Mouse (Mus musculus) bone marrow macrophage, adult 2 months (primary cell): ENCODE measurements at regions not wholly inside any gene's neighbourhood (a gene's known extent, or its start where the extent isn't known, plus 50 kb on each side); places are given as distances from the start of the nearest gene placed in this dataset.

ENCODE experiments used
- H3K27ac ChIP-seq: 2 replicates; pipeline ENCODE4 v1.5.1; 2012; ENCODE audit warnings: low read depth, low read length; ENCODE audit not compliant: insufficient read depth
- H3K4me1 ChIP-seq: 2 replicates; pipeline ENCODE4 v1.6.1; 2012; ENCODE audit warnings: low read length; ENCODE audit not compliant: control insufficient read depth, insufficient read depth
- H3K4me3 ChIP-seq: 2 replicates; pipeline ENCODE4 v1.5.1; 2012; ENCODE audit warnings: mild to moderate bottlenecking, low read length, moderate library complexity; ENCODE audit not compliant: insufficient read depth
- CTCF ChIP-seq: IDR thresholded peaks from 2 replicates; pipeline ENCODE4 v1.5.1; 2012; ENCODE audit warnings: low read depth, mild to moderate bottlenecking, low read length, moderate library complexity
- POLR2A ChIP-seq: IDR thresholded peaks from 2 replicates; pipeline ENCODE4 v1.6.1; 2012; ENCODE audit warnings: mild to moderate bottlenecking, low read depth, low read length, borderline replicate concordance

GRCm38 (mm10) chr3:37915673-37916072 is 191.4 kb upstream of the Gm5148 start:
- no peak overlapping the region for H3K4me3 ChIP-seq
- no peak overlapping the region for H3K27ac ChIP-seq
- no peak for TF ChIP-seq CTCF
- TF ChIP-seq POLR2A: no peak

GRCm38 (mm10) chr3:37914136-37914535 is 189.8 kb upstream of the Gm5148 start:
- Histone ChIP-seq H3K27ac (no peak overlapping the region), H3K4me3 (no peak overlapping the region), H3K4me1 (no peaks in the 10 kb centered on the region)
- TF ChIP-seq CTCF (no peak), POLR2A (no peak)

More at GRCm38 (mm10) chr3:37915673-37916072, 191.4 kb upstream of the Gm5148 start:
- H3K4me1 ChIP-seq: no peaks in the 10 kb centered on the region

DNA sequence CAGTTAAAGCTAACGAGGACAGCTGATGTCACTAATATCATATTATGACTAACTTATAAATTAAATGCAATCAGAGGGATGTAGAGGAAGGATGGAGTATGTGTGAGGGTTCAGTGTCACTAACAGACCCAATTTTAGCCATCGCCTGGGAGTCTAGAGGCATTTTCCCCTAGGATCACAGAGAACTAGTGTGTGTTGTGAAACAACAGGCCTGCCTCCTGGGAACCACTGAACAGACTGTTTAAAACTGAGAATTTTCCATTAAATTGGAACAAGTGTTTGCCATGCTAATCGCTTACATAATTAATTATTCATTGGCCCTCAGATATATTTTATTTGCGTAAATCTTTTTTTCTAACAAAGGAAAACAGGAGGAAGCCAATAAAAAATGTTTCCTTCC is 185.5 kb upstream of the Gm5148 start:
- H3K4me3 ChIP-seq: no peak overlapping the region
- no peaks in the 10 kb centered on the region for H3K4me1 ChIP-seq
- TF ChIP-seq POLR2A (no peak), CTCF (no peak)
- no peak overlapping the region for H3K27ac ChIP-seq

DNA sequence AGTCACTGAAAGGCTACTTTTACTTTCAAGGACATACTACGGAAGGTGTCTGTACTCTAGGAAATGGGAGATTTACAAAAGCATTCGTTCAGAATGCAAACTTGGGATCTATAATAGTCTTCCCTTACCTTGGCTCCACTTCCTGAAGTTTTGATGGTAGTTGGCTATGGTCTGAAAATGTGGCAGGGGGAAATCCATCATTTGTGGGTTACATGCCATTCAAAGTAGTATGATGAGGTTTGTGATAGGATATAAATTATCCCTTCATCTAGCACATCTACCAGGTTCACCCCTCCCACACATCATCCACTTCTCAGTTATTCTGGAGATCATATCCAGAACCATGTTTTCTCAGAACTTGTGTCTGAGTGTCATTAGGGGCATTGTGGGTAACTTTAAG is 184.7 kb upstream of the Gm5148 start:
- no peak overlapping the region for H3K4me3 ChIP-seq
- no peak overlapping the region for H3K27ac ChIP-seq
- TF ChIP-seq CTCF (no peak), POLR2A (no peak)
- H3K4me1 ChIP-seq: no peaks in the 10 kb centered on the region

DNA sequence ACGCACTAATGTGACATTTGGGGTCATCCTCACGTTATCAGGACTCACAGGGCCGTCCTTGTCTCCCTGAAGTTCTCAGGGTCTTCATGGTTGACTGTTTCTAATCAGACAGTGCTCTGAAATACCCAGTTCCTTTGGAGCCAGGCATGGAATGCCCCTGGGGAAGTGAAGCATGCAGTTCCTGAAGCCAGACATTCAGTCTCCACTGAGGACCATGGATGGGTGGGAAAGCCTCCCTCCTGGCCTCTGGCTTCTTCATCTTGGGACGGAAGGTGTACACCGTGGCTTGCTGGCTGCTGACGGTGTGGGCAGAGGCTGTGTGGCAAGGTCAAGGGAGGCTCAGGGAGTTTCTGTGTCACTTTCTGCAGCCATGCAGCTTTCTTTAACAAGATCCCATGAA is 184.2 kb upstream of the Gm5148 start:
- TF ChIP-seq POLR2A (no peak), CTCF (no peak)
- Histone ChIP-seq H3K4me1 (no peaks in the 10 kb centered on the region), H3K27ac (no peak overlapping the region), H3K4me3 (no peak overlapping the region)

DNA sequence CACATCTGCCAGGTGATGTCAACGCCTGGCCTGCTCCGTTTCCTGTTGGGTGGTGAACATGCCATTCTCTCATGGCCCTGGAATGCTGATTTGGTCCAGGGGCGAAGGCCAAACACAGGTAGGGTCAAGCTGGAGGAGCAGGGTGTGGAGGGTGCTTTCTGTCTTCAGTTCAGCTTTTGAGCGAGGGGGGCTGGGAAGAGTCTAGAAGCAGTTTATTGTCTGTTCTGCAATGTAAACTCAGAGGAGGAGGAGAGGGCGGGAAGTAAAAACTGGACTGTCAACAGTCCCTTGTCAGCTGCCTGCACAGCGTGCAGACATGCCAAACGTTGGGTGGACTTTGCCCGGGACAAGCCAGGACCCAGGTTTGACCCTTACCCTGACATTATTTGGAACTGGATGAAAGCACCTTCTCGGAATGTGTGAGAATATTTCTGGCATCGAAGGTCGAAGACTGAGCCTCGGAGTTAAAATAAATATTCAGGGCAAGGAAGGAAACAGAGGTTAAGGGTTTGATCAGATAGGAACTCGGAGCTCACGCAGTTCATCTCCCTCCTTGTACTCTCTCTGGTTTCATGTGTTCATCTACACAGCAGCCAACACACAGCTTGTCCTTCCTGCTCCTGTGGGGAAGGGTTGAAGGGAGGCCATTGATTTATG is 183.3 kb upstream of the Gm5148 start:
- Histone ChIP-seq H3K27ac (no peak overlapping the region), H3K4me3 (no peak overlapping the region), H3K4me1 (no peaks in the 10 kb centered on the region)
- TF ChIP-seq POLR2A (no peak), CTCF (no peak)

GRCm38 (mm10) chr3:37906806-37907251 is 182.5 kb upstream of the Gm5148 start:
- H3K4me3 ChIP-seq: no peak overlapping the region
- no peaks in the 10 kb centered on the region for H3K4me1 ChIP-seq
- TF ChIP-seq CTCF (no peak), POLR2A (no peak)
- no peak overlapping the region for H3K27ac ChIP-seq

GRCm38 (mm10) chr3:37904188-37904587 is 179.9 kb upstream of the Gm5148 start:
- H3K4me1 ChIP-seq: no peaks in the 10 kb centered on the region
- no peak overlapping the region for H3K4me3 ChIP-seq
- no peak for TF ChIP-seq CTCF
- TF ChIP-seq POLR2A: no peak
- H3K27ac ChIP-seq: no peak overlapping the region

DNA sequence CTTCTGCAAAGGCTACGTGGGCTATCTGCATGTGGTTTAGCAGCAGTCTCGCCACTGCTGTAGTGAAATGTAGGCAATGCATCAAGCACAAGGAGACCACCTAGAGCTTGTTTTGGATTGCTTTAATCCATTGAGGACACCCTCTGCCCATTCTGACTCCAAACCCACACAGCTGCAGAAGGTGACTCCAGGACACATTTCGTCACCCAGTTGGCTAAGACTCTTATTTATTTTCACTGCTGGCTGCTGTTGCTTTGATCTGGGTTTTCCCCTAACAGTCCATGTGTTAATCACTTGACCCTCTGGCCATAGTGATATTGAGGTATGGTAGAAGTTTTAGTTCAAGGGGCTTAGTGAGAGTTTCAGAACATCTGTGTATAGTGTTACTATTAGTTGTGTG is 179.2 kb upstream of the Gm5148 start:
- TF ChIP-seq CTCF (no peak), POLR2A (no peak)
- H3K4me3 ChIP-seq: no peak overlapping the region
- no peaks in the 10 kb centered on the region for H3K4me1 ChIP-seq
- no peak overlapping the region for H3K27ac ChIP-seq

- no peak overlapping the region for H3K4me3 ChIP-seq
- no peak overlapping the region for H3K27ac ChIP-seq
- H3K4me1 ChIP-seq: no peaks in the 10 kb centered on the region
- TF ChIP-seq POLR2A (no peak), CTCF (no peak)
Measured at GRCm38 (mm10) chr3:37903021-37903420, 178.7 kb upstream of the Gm5148 start.
